Mouse (Mus musculus) spleen, adult 2 months (tissue): ENCODE results near the gene Olfr623. TPM values are rescaled to one million over a fixed set of nuclear protein-coding genes. Genes with fewer than 3 reads are reported as not detected.

Experiments used
- DNase-seq, 2 experiments: peaks; one replicate each; pipeline versions ENCODE4 v3.0.0 to v3.0.0-alpha.2; 2012 to 2021; ENCODE audit warnings: low spot score in 2 of 2, low read depth in 1 of 2
- H3K27ac ChIP-seq: fragments of 200-500 bp; 2 replicates; pipeline ENCODE4 v1.5.1; 2012; ENCODE audit warnings: low read length, inconsistent platforms; ENCODE audit not compliant: insufficient read depth
- H3K27me3 ChIP-seq: fragments of 200-500 bp; 2 replicates; pipeline ENCODE4 v1.6.1; 2012; ENCODE audit warnings: mild to moderate bottlenecking, moderate library complexity, low read length, inconsistent platforms; ENCODE audit not compliant: control insufficient read depth, insufficient read depth
- H3K36me3 ChIP-seq: fragments of 200-500 bp; 2 replicates; pipeline ENCODE4 v1.6.1; 2012; ENCODE audit warnings: mild to moderate bottlenecking, low read length, inconsistent platforms; ENCODE audit not compliant: control insufficient read depth, insufficient read depth
- H3K4me1 ChIP-seq: fragments of 200-500 bp; 2 replicates; pipeline ENCODE4 v1.6.1; 2011; ENCODE audit warnings: inconsistent platforms; ENCODE audit not compliant: control insufficient read depth, insufficient read depth, insufficient read length
- H3K4me3 ChIP-seq: fragments of 200-500 bp; 2 replicates; pipeline ENCODE4 v1.5.1; 2011; ENCODE audit warnings: mild to moderate bottlenecking, inconsistent platforms; ENCODE audit not compliant: insufficient read depth, insufficient read length; ENCODE audit errors: extremely low read depth
- CTCF ChIP-seq: fragments of 200-500 bp; IDR thresholded peaks from 2 replicates; pipeline ENCODE4 v1.5.1; 2011; ENCODE audit warnings: mild to moderate bottlenecking, inconsistent platforms; ENCODE audit not compliant: insufficient read depth, insufficient read length, insufficient replicate concordance; ENCODE audit errors: extremely low read depth
- POLR2A ChIP-seq: fragments of 200-500 bp; IDR thresholded peaks from 2 replicates; pipeline ENCODE4 v1.6.1; 2011; ENCODE audit warnings: low read depth, low read length, inconsistent platforms
- WGBS: fragments of 180-500 bp; shearing (Covaris S2); methylation state at CpG from one replicate; pipeline ENCODE4 v1.1.7; 2018; 5-methylcytosine and 5-hydroxymethylcytosine counted together
- polyA plus RNA-seq: library from polyadenylated mRNA; depleted of rRNA; stranded (reverse); fragments of >200 nt; gene quantifications from 2 replicates; pipeline ENCODE4 v1.2.3, GENCODE M21; 2012; rRNA removed

Gene Olfr623
- polyA plus RNA-seq: not detected in 2 replicates

- Histone ChIP-seq H3K36me3 (no peaks in the 10 kb centered on the region), H3K4me3 (no peak within 1 kb of the TSS), H3K27me3 (no peaks in the 10 kb centered on the region), H3K27ac (no peak within 1 kb of the TSS), H3K4me1 (no peaks in the 10 kb centered on the region)
- no peak for DNase-seq
- TF ChIP-seq POLR2A (no peak), CTCF (no peak)
These were observed at the start of gene Olfr623 for GRCm38 (mm10) chr7:103663598-103663997. Gene Olfr623, minus strand, starts transcription at chr7:103663698.

- DNase-seq: peak; percentile 2 to 7
- WGBS: 35% methylated on average over 2 of the region's 2 CpGs
- no peaks in the 10 kb centered on the region for H3K27me3 ChIP-seq
- TF ChIP-seq CTCF (no peak), POLR2A (no peak)
- H3K4me3 ChIP-seq: no peak overlapping the region
- H3K4me1 ChIP-seq: no peaks in the 10 kb centered on the region
- H3K27ac ChIP-seq: no peak overlapping the region
- no peaks in the 10 kb centered on the region for H3K36me3 ChIP-seq
These were observed 48.5 kb upstream of the Olfr623 start for GRCm38 (mm10) chr7:103712024-103712423.

- no peak for DNase-seq
- 92% methylated on average over 4 of the region's 4 CpGs for WGBS
- no peak for TF ChIP-seq POLR2A
- TF ChIP-seq CTCF: no peak
- no peak overlapping the region for H3K4me3 ChIP-seq
- H3K27ac ChIP-seq: no peak overlapping the region
- no peaks in the 10 kb centered on the region for H3K27me3 ChIP-seq
- no peaks in the 10 kb centered on the region; the same call in 1 of the 2 replicates for H3K4me1 ChIP-seq
- no peaks in the 10 kb centered on the region for H3K36me3 ChIP-seq
These were observed 36.0 kb upstream of the Olfr623 start for GRCm38 (mm10) chr7:103699469-103699868.

- no peak for DNase-seq
- Histone ChIP-seq H3K4me1 (no peaks in the 10 kb centered on the region), H3K4me3 (no peak within 1 kb of the TSS), H3K27ac (no peak within 1 kb of the TSS), H3K27me3 (no peaks in the 10 kb centered on the region), H3K36me3 (no peaks in the 10 kb centered on the region)
- TF ChIP-seq POLR2A (no peak), CTCF (no peak)
These were observed 18.9 kb upstream of the Olfr623 start, which contains the start of gene Olfr625-ps1 for GRCm38 (mm10) chr7:103682420-103682819. Gene Olfr625-ps1, plus strand, starts transcription at chr7:103682720.

- H3K4me3 ChIP-seq: no peak within 1 kb of the TSS
- no peaks in the 10 kb centered on the region for H3K27me3 ChIP-seq
- no peak for TF ChIP-seq CTCF
- no peak for TF ChIP-seq POLR2A
These were observed 7.6 kb upstream of the Olfr623 start, which contains the start of gene Olfr624 for GRCm38 (mm10) chr7:103671091-103671490. Gene Olfr624, minus strand, starts transcription at chr7:103671191.

GRCm38 (mm10) chr7:103644070-103644469, 19.4 kb downstream of the Olfr623 start:
- TF ChIP-seq POLR2A (no peak), CTCF (no peak)
- H3K27me3 ChIP-seq: no peaks in the 10 kb centered on the region
- H3K4me1 ChIP-seq: no peaks in the 10 kb centered on the region
- no peak overlapping the region for H3K27ac ChIP-seq
- no peaks in the 10 kb centered on the region for H3K36me3 ChIP-seq
- 89% methylated on average over 4 of the region's 4 CpGs for WGBS
- no peak for DNase-seq
- no peak overlapping the region for H3K4me3 ChIP-seq

More at GRCm38 (mm10) chr7:103671091-103671490, 7.6 kb upstream of the Olfr623 start, which contains the start of gene Olfr624:
- WGBS: 91% methylated on average over 2 of the region's 2 CpGs
- Histone ChIP-seq H3K27ac (no peak within 1 kb of the TSS), H3K36me3 (no peaks in the 10 kb centered on the region), H3K4me1 (no peaks in the 10 kb centered on the region)
- no peak for DNase-seq

- TF ChIP-seq CTCF: no peak
- TF ChIP-seq POLR2A: no peak
- Histone ChIP-seq H3K27ac (no peak within 1 kb of the TSS), H3K4me1 (no peaks in the 10 kb centered on the region), H3K36me3 (no peaks in the 10 kb centered on the region), H3K27me3 (no peaks in the 10 kb centered on the region), H3K4me3 (no peak within 1 kb of the TSS)
- DNase-seq: no peak
- WGBS: 83% methylated on average over 1 of the region's 1 CpGs
These were observed 20.9 kb downstream of the Olfr623 start, which contains the start of gene Olfr622 for GRCm38 (mm10) chr7:103642602-103643001. Gene Olfr622, minus strand, starts transcription at chr7:103642702.
